Comparison of ENCODE assay signal across 21 mouse cellular contexts in the genomic region with DNA sequence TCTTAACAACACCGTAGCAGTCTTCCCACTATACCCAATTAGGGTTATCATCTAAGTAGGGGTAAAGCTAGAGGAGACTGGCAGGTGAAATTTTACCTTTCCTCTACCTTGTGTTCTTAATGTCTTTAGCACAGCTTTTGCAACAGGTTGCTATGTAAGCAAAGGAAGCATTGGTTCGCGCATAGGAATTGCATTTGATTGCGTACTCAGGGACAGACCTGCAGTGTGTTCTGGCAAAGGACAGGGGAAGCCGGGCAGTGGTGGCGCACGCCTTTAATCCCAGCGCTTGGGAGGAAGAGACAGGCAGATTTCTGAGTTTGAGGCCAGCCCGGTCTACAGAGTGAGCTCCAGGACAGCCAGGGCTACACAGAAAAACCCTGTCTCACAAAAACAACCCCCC. TPM values are rescaled to one million over a fixed set of nuclear protein-coding genes. Genes with fewer than 3 reads are reported as not detected.
DNase-seq lines count a peak whose midpoint lies in the region; ATAC-seq and TF ChIP-seq lines count a peak whose summit lies in the region.
"Had no signal": no experiment of that assay in that cellular context is flagged by ENCODE, and none has a peak within 500 bp of the region (broad histone marks: within the 10 kb centered on the region; RNA-seq: fewer than 3 reads in every experiment).

No protein-coding gene starts in this region.

- WGBS in liver, embryonic 13.5 days (ENCODE audit: insufficient replicate concordance) = 85% methylated on average over 9 of the region's 9 CpGs
- 91% methylated on average over 9 of the region's 9 CpGs for WGBS in liver, embryonic 11.5 days
- 73% methylated on average over 9 of the region's 9 CpGs for WGBS in liver, postnatal 0 days (ENCODE audit: insufficient replicate concordance)

- no peak for DNase-seq in liver, embryonic 13.5 days
- DNase-seq in liver, embryonic 11.5 days (ENCODE audit: low spot score) = no peak
- DNase-seq in lung, postnatal 36 days = peak; percentile 25
- DNase-seq in lung, adult 18-20 months = no peak
- DNase-seq in liver, postnatal 0 days = no peak
- DNase-seq in kidney, adult 9 months = no peak
- no peak for DNase-seq in spleen, postnatal 10 days (ENCODE audit: low spot score in 2 of 2)
- DNase-seq: adrenal gland, postnatal 10 days; cerebellum, adult 11 months; cerebellum, adult 18-20 months; cerebellum, adult 8-10 months; cerebellum, adult 9-11 months; cerebellum, postnatal 14 days; cerebellum, postnatal 36 days; embryo, embryonic 11 days had no signal

- H3K9ac ChIP-seq in liver, embryonic 13.5 days = no peak overlapping the region
- H3K9ac ChIP-seq in liver, embryonic 11.5 days (ENCODE audit: low read depth, low read length) = no peak overlapping the region
- no peak overlapping the region for H3K9ac ChIP-seq in liver, postnatal 0 days (replicated peaks)
- H3K9ac ChIP-seq: embryonic facial prominence, embryonic 13.5 days; embryonic facial prominence, embryonic 15.5 days; forebrain, embryonic 12.5 days had no signal

- H3K4me2 ChIP-seq in liver, embryonic 13.5 days = no peak overlapping the region
- H3K4me2 ChIP-seq in liver, embryonic 11.5 days = no peak overlapping the region
- H3K4me2 ChIP-seq in liver, postnatal 0 days (ENCODE audit: low read depth, low read length) = no peak overlapping the region
- H3K4me2 ChIP-seq: embryonic facial prominence, embryonic 13.5 days; embryonic facial prominence, embryonic 15.5 days; forebrain, embryonic 12.5 days had no signal

- H3K27me3 ChIP-seq in liver, embryonic 13.5 days = no peaks in the 10 kb centered on the region
- H3K27me3 ChIP-seq in liver, embryonic 11.5 days (replicated peaks; ENCODE audit: control insufficient read depth, insufficient read depth, low read length) = no peaks in the 10 kb centered on the region
- H3K27me3 ChIP-seq in liver, postnatal 0 days (ENCODE audit: insufficient read depth, low read length) = no peaks in the 10 kb centered on the region
- H3K27me3 ChIP-seq: embryonic facial prominence, embryonic 13.5 days; embryonic facial prominence, embryonic 15.5 days; forebrain, embryonic 12.5 days had no signal

- H3K9me3 ChIP-seq in liver, embryonic 13.5 days (replicated peaks) = no peaks in the 10 kb centered on the region
- H3K9me3 ChIP-seq in liver, embryonic 11.5 days (ENCODE audit: control insufficient read depth, low read length) = no peaks in the 10 kb centered on the region
- H3K9me3 ChIP-seq in liver, postnatal 0 days (ENCODE audit: low read length) = no peaks in the 10 kb centered on the region
- H3K9me3 ChIP-seq: embryonic facial prominence, embryonic 13.5 days; embryonic facial prominence, embryonic 15.5 days; forebrain, embryonic 10.5 days; forebrain, embryonic 12.5 days had no signal

- no peak for TF ChIP-seq EP300 in liver, postnatal 0 days (IDR thresholded peaks at IDR 0.05; ENCODE audit: low read depth)

- H3K27ac ChIP-seq in liver, embryonic 13.5 days = peak overlapping the region; percentile 29; the same call in 1 of the 2 replicates
- no peak overlapping the region for H3K27ac ChIP-seq in liver, embryonic 11.5 days (ENCODE audit: low read depth, low read length)
- H3K27ac ChIP-seq in liver, postnatal 0 days (ENCODE audit: low read depth) = peak overlapping the region; percentile 66; the same call in 1 of the 2 replicates
- H3K27ac ChIP-seq: embryonic facial prominence, embryonic 13.5 days; embryonic facial prominence, embryonic 15.5 days; forebrain, embryonic 10.5 days; forebrain, embryonic 12.5 days had no signal

- peaks cover 7% of the 10 kb centered on the region; the same call in 1 of the 2 replicates for H3K4me1 ChIP-seq in liver, embryonic 13.5 days (replicated peaks)
- no peaks in the 10 kb centered on the region for H3K4me1 ChIP-seq in liver, embryonic 11.5 days (replicated peaks; ENCODE audit: control insufficient read depth, insufficient read depth, low read length)
- no peaks in the 10 kb centered on the region for H3K4me1 ChIP-seq in liver, postnatal 0 days (ENCODE audit: insufficient read depth)
- H3K4me1 ChIP-seq: embryonic facial prominence, embryonic 13.5 days; forebrain, embryonic 10.5 days; forebrain, embryonic 12.5 days had no signal

- H3K4me3 ChIP-seq in liver, embryonic 13.5 days (replicated peaks) = no peak overlapping the region
- no peak overlapping the region for H3K4me3 ChIP-seq in liver, embryonic 11.5 days (ENCODE audit: low read depth, low read length)
- H3K4me3 ChIP-seq in liver, postnatal 0 days (ENCODE audit: low read depth, low read length) = no peak overlapping the region
- H3K4me3 ChIP-seq: embryonic facial prominence, embryonic 13.5 days; embryonic facial prominence, embryonic 15.5 days; erythroblast, embryonic 14.5 days; forebrain, embryonic 10.5 days; forebrain, embryonic 12.5 days had no signal

- no peak for ATAC-seq in liver, embryonic 13.5 days (ENCODE audit: low read depth)
- no peak for ATAC-seq in liver, embryonic 11.5 days (replicated peaks; ENCODE audit: low FRiP score)
- peak; percentile 78 for ATAC-seq in liver, postnatal 0 days
- ATAC-seq: forebrain, embryonic 14.5 days had no signal

- no peak for TF ChIP-seq CTCF in liver, postnatal 0 days (IDR thresholded peaks at IDR 0.05; ENCODE audit: low read depth)

- peaks cover 68% of the 10 kb centered on the region for H3K36me3 ChIP-seq in liver, embryonic 13.5 days
- peaks cover 24% of the 10 kb centered on the region for H3K36me3 ChIP-seq in liver, embryonic 11.5 days (ENCODE audit: control insufficient read depth, insufficient read depth, low read length)
- H3K36me3 ChIP-seq in liver, postnatal 0 days (replicated peaks; ENCODE audit: insufficient read depth, low read length) = peaks cover 61% of the 10 kb centered on the region

RNA-seq across cellular contexts. Expression of gene Avpi1, which starts 10.7 kb away (rescaled TPM):
- 15.6 and 15.8 TPM in 2 replicates for polyA plus RNA-seq in liver, embryonic 13.5 days (2015; fragmentation: Nextera tagmentation; extraction: Ambion mirVana)
- polyA plus RNA-seq in liver, embryonic 11.5 days (2014; fragmentation: Nextera tagmentation; extraction: Ambion mirVana) = 19.9 and 21.6 TPM in 2 replicates
- polyA plus RNA-seq in liver, postnatal 0 days (2015; fragmentation: Nextera tagmentation; extraction: Ambion mirVana) = 50.0 and 58.5 TPM in 2 replicates

RNA-seq across cellular contexts. Expression of gene Pi4k2a, which starts 27.9 kb away (rescaled TPM):
- polyA plus RNA-seq in liver, embryonic 13.5 days (2015; fragmentation: Nextera tagmentation; extraction: Ambion mirVana) = 9.7 and 9.9 TPM in 2 replicates
- 17.6 and 18.1 TPM in 2 replicates for polyA plus RNA-seq in liver, embryonic 11.5 days (2014; fragmentation: Nextera tagmentation; extraction: Ambion mirVana)
- polyA plus RNA-seq in liver, postnatal 0 days (2015; fragmentation: Nextera tagmentation; extraction: Ambion mirVana) = 16.1 and 18.3 TPM in 2 replicates

RNA-seq across cellular contexts. Expression of gene Marveld1, which starts 29.1 kb away (rescaled TPM):
- polyA plus RNA-seq in liver, embryonic 13.5 days (2015; fragmentation: Nextera tagmentation; extraction: Ambion mirVana) = 1.6 TPM in 2 replicates
- polyA plus RNA-seq in liver, embryonic 11.5 days (2014; fragmentation: Nextera tagmentation; extraction: Ambion mirVana) = 4.3 and 5.4 TPM in 2 replicates
- polyA plus RNA-seq in liver, postnatal 0 days (2015; fragmentation: Nextera tagmentation; extraction: Ambion mirVana) = 4.7 and 6.6 TPM in 2 replicates

RNA-seq across cellular contexts. Expression of gene Morn4, which starts 32.0 kb away (rescaled TPM):
- polyA plus RNA-seq in liver, embryonic 13.5 days (2015; fragmentation: Nextera tagmentation; extraction: Ambion mirVana) = 2.6 and 2.8 TPM in 2 replicates
- 9.3 and 10.5 TPM in 2 replicates for polyA plus RNA-seq in liver, embryonic 11.5 days (2014; fragmentation: Nextera tagmentation; extraction: Ambion mirVana)
- polyA plus RNA-seq in liver, postnatal 0 days (2015; fragmentation: Nextera tagmentation; extraction: Ambion mirVana) = 0.54 and 0.63 TPM in 2 replicates

RNA-seq across cellular contexts. Expression of gene Zfyve27, which starts 45.6 kb away (rescaled TPM):
- 8.2 and 8.4 TPM in 2 replicates for polyA plus RNA-seq in liver, embryonic 13.5 days (2015; fragmentation: Nextera tagmentation; extraction: Ambion mirVana)
- polyA plus RNA-seq in liver, embryonic 11.5 days (2014; fragmentation: Nextera tagmentation; extraction: Ambion mirVana) = 15.2 and 15.8 TPM in 2 replicates
- 8.0 and 8.5 TPM in 2 replicates for polyA plus RNA-seq in liver, postnatal 0 days (2015; fragmentation: Nextera tagmentation; extraction: Ambion mirVana)
